Mouse (Mus musculus) forebrain, embryonic 13.5 days (tissue): ENCODE results near the gene Slc25a33. TPM values are rescaled to one million over a fixed set of nuclear protein-coding genes. Genes with fewer than 3 reads are reported as not detected.

Experiments used
- ATAC-seq: fragments of 200-750 bp; cut with Nextera tagmentation; 2 replicates; pipeline ENCODE4 v1.8.0; 2017
- H3K27ac ChIP-seq: fragments of 300-500 bp; sonication (generic); 2 replicates; pipeline ENCODE4 v1.5.1; 2015; ENCODE audit warnings: inconsistent platforms, mild to moderate bottlenecking, moderate library complexity
- H3K27me3 ChIP-seq: fragments of 300-500 bp; sonication (generic); 2 replicates; pipeline ENCODE4 v1.6.1; 2015; ENCODE audit warnings: mild to moderate bottlenecking, inconsistent platforms
- H3K36me3 ChIP-seq: fragments of 300-500 bp; sonication (generic); 2 replicates; pipeline ENCODE4 v1.6.1; 2015; ENCODE audit warnings: mild to moderate bottlenecking, inconsistent platforms; ENCODE audit not compliant: poor library complexity, severe bottlenecking
- H3K4me1 ChIP-seq: fragments of 300-500 bp; sonication (generic); 2 replicates; pipeline ENCODE4 v1.6.1; 2015; ENCODE audit warnings: inconsistent platforms
- H3K4me2 ChIP-seq: fragments of 300-500 bp; sonication (generic); 2 replicates; pipeline ENCODE4 v1.6.1; 2015; ENCODE audit warnings: inconsistent platforms, mild to moderate bottlenecking, moderate library complexity
- H3K4me3 ChIP-seq: fragments of 300-500 bp; sonication (generic); 2 replicates; pipeline ENCODE4 v1.5.1; 2015; ENCODE audit warnings: mild to moderate bottlenecking, inconsistent platforms
- H3K9ac ChIP-seq: fragments of 300-500 bp; sonication (generic); 2 replicates; pipeline ENCODE4 v1.6.1; 2015; ENCODE audit warnings: mild to moderate bottlenecking, inconsistent platforms
- H3K9me3 ChIP-seq: fragments of 300-500 bp; sonication (generic); replicated peaks from 2 replicates; pipeline ENCODE4 v1.6.1; 2016; ENCODE audit warnings: inconsistent platforms
- WGBS: fragments of 180-500 bp; shearing (Covaris S2); methylation state at CpG from one replicate; pipeline ENCODE4 v1.1.7; 2015; 5-methylcytosine and 5-hydroxymethylcytosine counted together
- polyA plus RNA-seq: library from polyadenylated mRNA; unstranded; fragments of >200 nt; fragmentation: Nextera tagmentation; extraction: Ambion mirVana; gene quantifications from 2 replicates; pipeline ENCODE4 v1.2.1, GENCODE M21; 2015

Slc25a33 gene
- polyA plus RNA-seq, 1 experiment from 2014 or later, result 15.5 TPM

GRCm38 (mm10) chr4:149802269-149802668 lies 28.2 kb upstream of the Slc25a33 start:
- H3K27ac ChIP-seq, result no peak overlapping the region
- ATAC-seq, result no peak
- H3K4me2 ChIP-seq, result no peak overlapping the region
- peaks cover 14% of the 10 kb centered on the region; the same call in 1 of the 2 replicates for H3K27me3 ChIP-seq
- H3K4me1 ChIP-seq, result no peaks in the 10 kb centered on the region
- H3K9ac ChIP-seq, result no peak overlapping the region
- H3K36me3 ChIP-seq, result no peaks in the 10 kb centered on the region
- WGBS, result 24% methylated on average over 9 of the region's 9 CpGs
- H3K4me3 ChIP-seq, result no peak overlapping the region
- H3K9me3 ChIP-seq, result no peaks in the 10 kb centered on the region

- 79% methylated on average over 2 of the region's 2 CpGs for WGBS
- no peak for ATAC-seq
Measured at GRCm38 (mm10) chr4:149800576-149800975, 26.5 kb upstream of the Slc25a33 start.

GRCm38 (mm10) chr4:149800172-149800464 lies 26.0 kb upstream of the Slc25a33 start:
- no peak overlapping the region for H3K27ac ChIP-seq
- ATAC-seq, result no peak
- peaks cover 14% of the 10 kb centered on the region; the same call in 1 of the 2 replicates for H3K27me3 ChIP-seq
- H3K4me1 ChIP-seq, result no peaks in the 10 kb centered on the region
- WGBS, result 88% methylated on average over 6 of the region's 6 CpGs
- H3K36me3 ChIP-seq, result no peaks in the 10 kb centered on the region
- H3K4me2 ChIP-seq, result no peak overlapping the region
- no peak overlapping the region for H3K9ac ChIP-seq
- no peaks in the 10 kb centered on the region for H3K9me3 ChIP-seq
- no peak overlapping the region for H3K4me3 ChIP-seq

More at GRCm38 (mm10) chr4:149800576-149800975, 26.5 kb upstream of the Slc25a33 start:
- no peak overlapping the region for H3K4me2 ChIP-seq
- no peaks in the 10 kb centered on the region for H3K9me3 ChIP-seq
- H3K4me1 ChIP-seq, result no peaks in the 10 kb centered on the region
- H3K9ac ChIP-seq, result no peak overlapping the region
- no peak overlapping the region for H3K27ac ChIP-seq
- peaks cover 14% of the 10 kb centered on the region; the same call in 1 of the 2 replicates for H3K27me3 ChIP-seq
- H3K36me3 ChIP-seq, result no peaks in the 10 kb centered on the region
- H3K4me3 ChIP-seq, result no peak overlapping the region

- ATAC-seq, result no peak
- Histone ChIP-seq H3K4me1 (no peaks in the 10 kb centered on the region), H3K27ac (no peak overlapping the region), H3K9me3 (no peaks in the 10 kb centered on the region), H3K4me2 (no peak overlapping the region), H3K9ac (no peak overlapping the region), H3K4me3 (no peak overlapping the region), H3K27me3 (peaks cover 13% of the 10 kb centered on the region; the same call in 1 of the 2 replicates), H3K36me3 (no peaks in the 10 kb centered on the region)
- WGBS, result 90% methylated on average over 16 of the region's 16 CpGs
Measured at GRCm38 (mm10) chr4:149799346-149800171, 25.5 kb upstream of the Slc25a33 start.

DNA sequence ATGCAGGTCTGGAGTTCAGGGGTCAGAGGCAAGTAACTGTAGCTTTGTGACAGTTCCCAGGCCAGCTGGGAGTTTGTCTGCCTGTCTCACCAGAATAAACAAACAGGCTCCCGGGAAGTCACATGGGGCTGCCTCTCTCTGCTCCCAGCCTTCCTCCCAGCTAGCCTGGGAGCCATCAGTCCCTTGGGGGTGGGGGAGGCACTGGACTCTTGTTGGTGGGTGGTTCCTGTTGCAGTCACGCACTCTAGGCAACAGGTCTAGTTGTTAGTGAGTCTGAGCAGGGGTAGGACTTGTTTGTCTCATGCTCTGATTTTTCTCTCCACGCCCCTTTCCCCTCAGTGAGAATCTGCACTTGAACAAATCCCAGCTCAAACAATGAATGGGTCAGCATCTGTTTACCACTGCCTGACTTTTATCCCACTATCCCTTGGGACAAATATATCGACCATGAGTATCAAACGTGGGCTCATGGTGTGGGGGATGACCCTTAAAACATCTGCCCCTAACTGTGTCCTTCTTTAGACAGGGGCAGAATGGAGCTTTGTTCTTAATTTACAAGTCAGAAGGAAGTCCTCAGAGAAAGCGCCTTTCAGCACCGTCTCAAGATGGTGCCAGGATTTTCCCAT lies 24.7 kb upstream of the Slc25a33 start:
- no peak for ATAC-seq
- no peaks in the 10 kb centered on the region for H3K9me3 ChIP-seq
- WGBS, result 40% methylated on average over 7 of the region's 7 CpGs
- no peaks in the 10 kb centered on the region for H3K36me3 ChIP-seq
- no peaks in the 10 kb centered on the region for H3K4me1 ChIP-seq
- H3K4me3 ChIP-seq, result no peak overlapping the region
- H3K4me2 ChIP-seq, result no peak overlapping the region
- 0 out of 2 replicates have a peak, but pooled peaks cover 8% of the 10 kb centered on the region for H3K27me3 ChIP-seq
- no peak overlapping the region for H3K27ac ChIP-seq
- no peak overlapping the region for H3K9ac ChIP-seq

DNA sequence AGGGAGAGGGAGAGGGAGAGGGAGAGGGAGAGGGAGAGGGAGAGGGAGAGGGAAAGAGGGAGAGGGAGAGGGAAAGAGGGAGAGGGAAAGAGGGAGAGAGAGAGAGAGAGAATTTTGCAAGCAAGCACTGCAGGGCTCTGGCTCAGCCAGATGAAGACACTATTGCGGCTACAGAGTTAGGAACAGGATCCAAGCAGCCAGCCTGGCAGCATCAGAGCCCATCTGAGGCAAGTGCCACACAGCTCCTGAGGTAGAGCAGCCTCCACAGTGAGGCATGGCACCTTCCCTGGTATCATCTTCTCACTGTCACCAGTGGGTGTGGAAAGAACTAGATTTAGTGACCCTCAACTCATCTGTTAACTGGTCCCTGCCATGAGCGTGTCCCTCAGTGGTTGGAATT lies 24.0 kb upstream of the Slc25a33 start:
- no peak overlapping the region for H3K27ac ChIP-seq
- no peak overlapping the region for H3K4me2 ChIP-seq
- WGBS, result 79% methylated on average over 2 of the region's 2 CpGs
- no peak for ATAC-seq
- H3K4me3 ChIP-seq, result no peak overlapping the region
- H3K27me3 ChIP-seq, result 0 out of 2 replicates have a peak, but pooled peaks cover 1% of the 10 kb centered on the region
- H3K9ac ChIP-seq, result no peak overlapping the region
- no peaks in the 10 kb centered on the region for H3K4me1 ChIP-seq
- no peaks in the 10 kb centered on the region for H3K9me3 ChIP-seq
- no peaks in the 10 kb centered on the region for H3K36me3 ChIP-seq

- no peak for ATAC-seq
- Histone ChIP-seq H3K27ac (no peak overlapping the region), H3K4me3 (no peak overlapping the region), H3K9ac (no peak overlapping the region), H3K36me3 (no peaks in the 10 kb centered on the region), H3K4me1 (0 out of 2 replicates have a peak, but pooled peaks cover 3% of the 10 kb centered on the region), H3K9me3 (no peaks in the 10 kb centered on the region), H3K27me3 (no peaks in the 10 kb centered on the region), H3K4me2 (no peak overlapping the region)
- 71% methylated on average over 1 of the region's 1 CpGs for WGBS
Measured at GRCm38 (mm10) chr4:149797220-149797610, 23.1 kb upstream of the Slc25a33 start.

- ATAC-seq, result no peak
- Histone ChIP-seq H3K4me2 (no peak overlapping the region), H3K4me1 (0 out of 2 replicates have a peak, but pooled peaks cover 5% of the 10 kb centered on the region), H3K9ac (no peak overlapping the region), H3K36me3 (no peaks in the 10 kb centered on the region), H3K4me3 (no peak overlapping the region), H3K9me3 (no peaks in the 10 kb centered on the region), H3K27ac (no peak overlapping the region), H3K27me3 (no peaks in the 10 kb centered on the region)
- 71% methylated on average over 14 of the region's 14 CpGs for WGBS
Measured at GRCm38 (mm10) chr4:149796567-149797219, 22.6 kb upstream of the Slc25a33 start.

DNA sequence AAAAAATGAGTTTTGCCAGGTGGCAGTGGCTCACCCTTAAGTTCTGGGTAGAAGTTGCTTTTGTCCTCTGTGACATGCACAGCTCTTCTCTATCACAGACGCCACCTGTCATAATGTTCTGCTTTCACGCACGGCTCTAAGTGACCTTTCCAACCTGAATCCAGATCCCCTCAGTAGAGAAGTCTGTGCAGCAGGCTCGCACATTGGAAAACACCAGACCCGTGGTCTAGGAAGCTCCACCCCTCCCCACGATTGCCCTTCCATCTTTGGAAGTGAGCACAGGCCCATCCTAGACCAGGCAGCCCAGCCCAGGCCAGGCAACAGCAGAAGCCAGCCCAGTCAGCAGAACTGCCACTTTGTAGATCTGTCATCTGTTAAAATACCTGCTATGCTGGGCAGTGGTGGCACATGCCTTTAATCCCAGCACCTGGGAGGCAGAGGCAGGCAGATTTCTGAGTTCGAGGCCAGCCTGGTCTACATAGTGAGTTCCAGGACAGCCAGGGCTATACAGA lies 20.9 kb upstream of the Slc25a33 start:
- Histone ChIP-seq H3K4me1 (0 out of 2 replicates have a peak, but pooled peaks cover 5% of the 10 kb centered on the region), H3K9ac (no peak overlapping the region), H3K36me3 (no peaks in the 10 kb centered on the region), H3K4me3 (no peak overlapping the region), H3K27me3 (no peaks in the 10 kb centered on the region), H3K9me3 (no peaks in the 10 kb centered on the region), H3K27ac (no peak overlapping the region), H3K4me2 (no peak overlapping the region)
- WGBS, result 85% methylated on average over 7 of the region's 7 CpGs
- no peak for ATAC-seq

GRCm38 (mm10) chr4:149794010-149794338 lies 19.9 kb upstream of the Slc25a33 start:
- Histone ChIP-seq H3K4me1 (0 out of 2 replicates have a peak, but pooled peaks cover 5% of the 10 kb centered on the region), H3K36me3 (no peaks in the 10 kb centered on the region), H3K9me3 (no peaks in the 10 kb centered on the region), H3K27me3 (no peaks in the 10 kb centered on the region), H3K9ac (no peak overlapping the region), H3K4me2 (no peak overlapping the region), H3K4me3 (no peak overlapping the region), H3K27ac (no peak overlapping the region)
- WGBS, result 61% methylated on average over 8 of the region's 8 CpGs
- ATAC-seq, result no peak

- H3K9ac ChIP-seq, result no peak overlapping the region
- no peak for ATAC-seq
- no peak overlapping the region for H3K4me2 ChIP-seq
- no peaks in the 10 kb centered on the region for H3K36me3 ChIP-seq
- H3K27me3 ChIP-seq, result no peaks in the 10 kb centered on the region
- WGBS, result 47% methylated on average over 13 of the region's 13 CpGs
- H3K4me1 ChIP-seq, result 0 out of 2 replicates have a peak, but pooled peaks cover 5% of the 10 kb centered on the region
- H3K4me3 ChIP-seq, result no peak overlapping the region
- no peaks in the 10 kb centered on the region for H3K9me3 ChIP-seq
- H3K27ac ChIP-seq, result no peak overlapping the region
Measured at GRCm38 (mm10) chr4:149793156-149794009, 19.3 kb upstream of the Slc25a33 start.
